Mouse (Mus musculus) lung, embryonic 15.5 days (tissue): ENCODE results near the gene Mif. TPM values are rescaled to one million over a fixed set of nuclear protein-coding genes. Genes with fewer than 3 reads are reported as not detected.

Experiments used
- ATAC-seq: fragments of 200-750 bp; cut with Nextera tagmentation; 2 replicates; pipeline ENCODE4 v1.8.0; 2017; ENCODE audit warnings: moderate number of reproducible peaks, borderline replicate concordance; ENCODE audit not compliant: low FRiP score, low TSS enrichment; ENCODE audit errors: extremely low read depth
- H3K27ac ChIP-seq: fragments of 300-500 bp; sonication (generic); 2 replicates; pipeline ENCODE4 v1.5.1; 2015; ENCODE audit warnings: moderate library complexity, mild to moderate bottlenecking, inconsistent platforms
- H3K27me3 ChIP-seq: fragments of 300-500 bp; sonication (generic); 2 replicates; pipeline ENCODE4 v1.6.1; 2015; ENCODE audit warnings: inconsistent platforms
- H3K36me3 ChIP-seq: fragments of 300-500 bp; sonication (generic); 2 replicates; pipeline ENCODE4 v1.6.1; 2015; ENCODE audit warnings: inconsistent platforms
- H3K4me1 ChIP-seq: fragments of 300-500 bp; sonication (generic); 2 replicates; pipeline ENCODE4 v1.6.1; 2015; ENCODE audit warnings: inconsistent platforms
- H3K4me2 ChIP-seq: fragments of 300-500 bp; sonication (generic); 2 replicates; pipeline ENCODE4 v1.6.1; 2015; ENCODE audit warnings: inconsistent platforms, mild to moderate bottlenecking, moderate library complexity
- H3K4me3 ChIP-seq: fragments of 300-500 bp; sonication (generic); 2 replicates; pipeline ENCODE4 v1.5.1; 2015; ENCODE audit warnings: mild to moderate bottlenecking, inconsistent platforms
- H3K9ac ChIP-seq: fragments of 300-500 bp; sonication (generic); 2 replicates; pipeline ENCODE4 v1.6.1; 2015; ENCODE audit warnings: inconsistent platforms
- H3K9me3 ChIP-seq: fragments of 300-500 bp; sonication (generic); 2 replicates; pipeline ENCODE4 v1.6.1; 2016; ENCODE audit warnings: inconsistent platforms
- WGBS: fragments of 180-500 bp; shearing (Covaris S2); methylation state at CpG from one replicate; pipeline ENCODE4 v1.1.7; 2015; 5-methylcytosine and 5-hydroxymethylcytosine counted together
- polyA plus RNA-seq: library from polyadenylated mRNA; unstranded; fragments of >200 nt; fragmentation: Nextera tagmentation; extraction: Ambion mirVana; gene quantifications from 2 replicates; pipeline ENCODE4 v1.2.1, GENCODE M21; 2015

The Mif gene
- polyA plus RNA-seq, 1 experiment from 2014 or later: 1,625 TPM

GRCm38 (mm10) chr10:75818641-75819040 lies 41.4 kb downstream of the Mif start:
- Histone ChIP-seq H3K4me1 (no peaks in the 10 kb centered on the region), H3K36me3 (no peaks in the 10 kb centered on the region), H3K4me3 (no peak overlapping the region), H3K27me3 (no peaks in the 10 kb centered on the region), H3K27ac (no peak overlapping the region), H3K9me3 (no peaks in the 10 kb centered on the region), H3K9ac (no peak overlapping the region), H3K4me2 (no peak overlapping the region)
- no peak for ATAC-seq
- 50% methylated on average over 10 of the region's 10 CpGs for WGBS

Other genes starting within 250 kb of the Mif start
- 6.2 and 8.6 TPM in 2 replicates for gene Susd2, start 216.2 kb downstream of the Mif start, polyA plus RNA-seq
- 30.7 and 38.7 TPM in 2 replicates for gene Cabin1, start 95.9 kb downstream of the Mif start, polyA plus RNA-seq
- 62.2 and 79.4 TPM in 2 replicates for gene Ddt, start 86.8 kb downstream of the Mif start, polyA plus RNA-seq
- gene Gm20441, start 79.3 kb downstream of the Mif start, polyA plus RNA-seq: not detected in 2 replicates
- gene Gstt3, start 78.8 kb downstream of the Mif start, polyA plus RNA-seq: 27.7 and 27.8 TPM in 2 replicates
- gene Gstt1, start 61.7 kb downstream of the Mif start, polyA plus RNA-seq: 31.7 and 31.9 TPM in 2 replicates
- not detected in 2 replicates for gene Gstt4, start 37.7 kb downstream of the Mif start, polyA plus RNA-seq
- 37.3 and 39.1 TPM in 2 replicates for gene Gstt2, start 22.8 kb downstream of the Mif start, polyA plus RNA-seq
- 1.8 and 2.5 TPM in 2 replicates for gene Derl3, start 33.2 kb upstream of the Mif start, polyA plus RNA-seq
- gene Smarcb1, start 61.4 kb upstream of the Mif start, polyA plus RNA-seq: 205 and 213 TPM in 2 replicates
- 51.1 and 55.3 TPM in 2 replicates for gene Chchd10, start 72.9 kb upstream of the Mif start, polyA plus RNA-seq
- 75.9 and 83.4 TPM in 2 replicates for gene Mmp11, start 76.3 kb upstream of the Mif start, polyA plus RNA-seq
- gene Gm867, start 80.4 kb upstream of the Mif start, polyA plus RNA-seq: 0.42 and 0.59 TPM in 2 replicates
- 0.55 and 0.95 TPM in 2 replicates for gene Vpreb3, start 82.8 kb upstream of the Mif start, polyA plus RNA-seq
- 0.05 TPM in 1 of 2 replicates, not detected in the other for gene Gm5134, start 94.3 kb upstream of the Mif start, polyA plus RNA-seq
- gene Zfp280b, start 172.4 kb upstream of the Mif start, polyA plus RNA-seq: 20.8 and 22.0 TPM in 2 replicates